Mouse (Mus musculus) thymus, postnatal 10 days (tissue): ENCODE data around the gene Olfr464.

Experiments
- DNase-seq, 2 experiments: peaks; one replicate each; pipeline ENCODE4 v3.0.0; 2021; ENCODE audit warnings: low spot score in 2 of 2

Olfr464 gene

DNA sequence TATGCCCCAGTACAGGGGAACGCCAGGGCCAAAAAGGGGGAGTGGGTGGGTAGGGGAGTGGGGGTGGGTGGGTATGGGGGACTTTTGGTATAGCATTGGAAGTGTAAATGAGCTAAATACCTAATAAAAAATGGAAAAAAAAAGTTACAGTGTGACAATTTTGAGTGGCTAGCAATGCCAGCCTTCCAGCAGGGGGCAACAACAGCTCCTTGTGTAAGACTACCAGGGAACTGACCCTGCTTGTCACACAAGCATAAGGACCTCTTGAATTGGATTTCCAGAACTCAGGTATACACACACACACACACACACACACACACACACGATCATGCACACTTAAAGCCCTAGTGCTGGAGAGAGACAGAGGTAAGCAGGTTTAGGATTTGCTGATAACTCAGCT lies 53.9 kb downstream of the Olfr464 start:
- peak in 1 of 2 experiments; percentile 19 for DNase-seq
